11 mouse cellular contexts compared by ENCODE assay signal in genomic region chr6:91201881-91202341, GRCm38 (mm10). TPM values are rescaled to one million over a fixed set of nuclear protein-coding genes. Genes with fewer than 3 reads are reported as not detected.
DNase-seq lines count a peak whose midpoint lies in the region; ATAC-seq lines count a peak whose summit lies in the region.
"Had no signal": no experiment of that assay in that cellular context is flagged by ENCODE, and none has a peak within 500 bp of the region (broad histone marks: within the 10 kb centered on the region; RNA-seq: fewer than 3 reads in every experiment).

No protein-coding gene starts in this region.

- no peak for DNase-seq in forebrain, embryonic 10.5 days (ENCODE audit: extremely low spot score, low spot score)
- peak; percentile 79 for DNase-seq in MN1 (ENCODE audit: low spot score)
- peak; percentile 60 to 68 for DNase-seq in gastrocnemius, adult 8-10 months (ENCODE audit: low spot score in 2 of 2)
- peak; percentile 59 to 68 for DNase-seq in heart, postnatal 14 days
- DNase-seq in T-cell, adult 2 months (ENCODE audit: low spot score) = no peak
- DNase-seq in testis, postnatal 14 days (ENCODE audit: low spot score) = no peak
- DNase-seq: kidney, adult 8-10 months had no signal

- H3K27ac ChIP-seq in forebrain, embryonic 10.5 days = peak overlapping the region; percentile 84
- no peak overlapping the region for H3K27ac ChIP-seq in forebrain, embryonic 15.5 days (replicated peaks)

- H3K4me3 ChIP-seq in forebrain, embryonic 10.5 days = no peak overlapping the region
- H3K4me3 ChIP-seq in forebrain, embryonic 15.5 days = no peak overlapping the region
- H3K4me3 ChIP-seq: neural tube, embryonic 15.5 days had no signal

- H3K4me2 ChIP-seq in forebrain, embryonic 15.5 days (replicated peaks) = no peak overlapping the region
- H3K4me2 ChIP-seq: neural tube, embryonic 15.5 days had no signal

- ATAC-seq in forebrain, embryonic 15.5 days (replicated peaks) = no peak
- no peak for ATAC-seq in inflammation-experienced regulatory T-cells, adult 6 months

- WGBS in forebrain, embryonic 10.5 days = 87% methylated on average over 8 of the region's 8 CpGs
- 85% methylated on average over 8 of the region's 8 CpGs for WGBS in forebrain, embryonic 15.5 days

- no peaks in the 10 kb centered on the region for H3K36me3 ChIP-seq in forebrain, embryonic 10.5 days (replicated peaks)
- no peaks in the 10 kb centered on the region for H3K36me3 ChIP-seq in forebrain, embryonic 15.5 days
- H3K36me3 ChIP-seq: neural tube, embryonic 15.5 days had no signal

- peaks cover 20% of the 10 kb centered on the region; the same call in 1 of the 2 replicates for H3K27me3 ChIP-seq in forebrain, embryonic 10.5 days (ENCODE audit: poor library complexity, severe bottlenecking)
- H3K27me3 ChIP-seq in forebrain, embryonic 15.5 days = no peaks in the 10 kb centered on the region
- H3K27me3 ChIP-seq: neural tube, embryonic 15.5 days had no signal

- no peak overlapping the region for H3K9ac ChIP-seq in forebrain, embryonic 15.5 days (replicated peaks)
- H3K9ac ChIP-seq: neural tube, embryonic 15.5 days had no signal

- H3K4me1 ChIP-seq in forebrain, embryonic 10.5 days = peaks cover 35% of the 10 kb centered on the region
- H3K4me1 ChIP-seq in forebrain, embryonic 15.5 days = peaks cover 15% of the 10 kb centered on the region

- H3K9me3 ChIP-seq in forebrain, embryonic 10.5 days = no peaks in the 10 kb centered on the region
- no peaks in the 10 kb centered on the region for H3K9me3 ChIP-seq in forebrain, embryonic 15.5 days
- H3K9me3 ChIP-seq: neural tube, embryonic 15.5 days had no signal

- intact Hi-C loops in heart, postnatal 14 days (cut with DNase I) = no loop called here

RNA-seq across cellular contexts. Expression of gene Fbln2, which starts 10.3 kb away (rescaled TPM):
- polyA plus RNA-seq in forebrain, embryonic 10.5 days (2016; fragmentation: Nextera tagmentation; extraction: Ambion mirVana) = 30.5 and 35.4 TPM in 2 replicates
- polyA plus RNA-seq in forebrain, embryonic 15.5 days (2015; fragmentation: Nextera tagmentation; extraction: Ambion mirVana) = 10.0 and 11.1 TPM in 2 replicates
- 10 to 100 TPM; 27.5 to 46.3 (median 36.2) TPM for total RNA-seq in gastrocnemius, adult 8-10 months (2022)
- 100 to 1,000 TPM; 112 to 127 TPM for total RNA-seq in heart, postnatal 14 days (2021)
- 1 to 10 TPM in 1 of 3 experiments, under 1 TPM in 1, not detected in 1; 0.22 to 1.2 TPM for polyA plus RNA-seq in inflammation-experienced regulatory T-cells, adult 6 months (2017; shearing (Covaris generic))
- total RNA-seq: megakaryocyte-erythroid progenitor cell, adult 5-6 weeks had no signal

RNA-seq across cellular contexts. Expression of gene Hdac11, which starts 45.4 kb away (rescaled TPM):
- polyA plus RNA-seq in forebrain, embryonic 10.5 days (2016; fragmentation: Nextera tagmentation; extraction: Ambion mirVana) = 9.5 and 9.8 TPM in 2 replicates
- 21.1 and 24.1 TPM in 2 replicates for polyA plus RNA-seq in forebrain, embryonic 15.5 days (2015; fragmentation: Nextera tagmentation; extraction: Ambion mirVana)
- total RNA-seq in gastrocnemius, adult 8-10 months (2022) = 1 to 10 TPM; 7.0 to 9.6 (median 8.6) TPM
- total RNA-seq in heart, postnatal 14 days (2021) = 10 to 100 TPM; 11.5 to 11.8 TPM
- polyA plus RNA-seq in inflammation-experienced regulatory T-cells, adult 6 months (2017; shearing (Covaris generic)) = 1 to 10 TPM in 2 of 3 experiments, under 1 TPM in 1; 0.80 to 1.5 (median 1.4) TPM

Comparison
In these comparisons a context has a peak if more than half of its experiments do, and no peak if none do; other contexts are left out.
1. DNase-seq: peak in MN1 (single experiment), gastrocnemius, adult 8-10 months (2 of 2) and heart, postnatal 14 days (2 of 2); none in forebrain, embryonic 10.5 days (single experiment), T-cell, adult 2 months (single experiment) and testis, postnatal 14 days (single experiment).